Mouse (Mus musculus): ENCODE data around the gene Zfp941. TPM values are rescaled to one million over a fixed set of nuclear protein-coding genes. Genes with fewer than 3 reads are reported as not detected.

The Zfp941 gene
- polyA plus RNA-seq, 1 experiment from 2014 or later = 36.5 TPM

- 94% methylated on average over 4 of the region's 4 CpGs for WGBS
- Histone ChIP-seq H3K4me1 (peaks cover 11% of the 10 kb centered on the region), H3K4me2 (no peak overlapping the region), H3K9ac (no peak overlapping the region), H3K4me3 (no peak overlapping the region), H3K9me3 (no peaks in the 10 kb centered on the region), H3K27me3 (replicated peaks) (no peaks in the 10 kb centered on the region), H3K36me3 (replicated peaks) (peaks cover 17% of the 10 kb centered on the region), H3K27ac (no peak overlapping the region)
- ATAC-seq (replicated peaks) = no peak
Observed at GRCm38 (mm10) chr7:140851916-140852315, 29.9 kb upstream of the Zfp941 start.

GRCm38 (mm10) chr7:140848591-140848990 lies 26.6 kb upstream of the Zfp941 start:
- H3K4me3 ChIP-seq = no peak overlapping the region
- no peak overlapping the region for H3K9ac ChIP-seq
- H3K27me3 ChIP-seq (replicated peaks) = peaks cover 11% of the 10 kb centered on the region; the same call in 1 of the 2 replicates
- no peaks in the 10 kb centered on the region for H3K9me3 ChIP-seq
- no peak for ATAC-seq (replicated peaks)
- WGBS = 93% methylated on average over 10 of the region's 10 CpGs
- peaks cover 9% of the 10 kb centered on the region for H3K36me3 ChIP-seq (replicated peaks)
- no peak overlapping the region for H3K4me2 ChIP-seq
- no peaks in the 10 kb centered on the region for H3K4me1 ChIP-seq
- H3K27ac ChIP-seq = no peak overlapping the region

- Histone ChIP-seq H3K9ac (no peak within 1 kb of the TSS), H3K27ac (no peak within 1 kb of the TSS), H3K4me2 (no peak within 1 kb of the TSS), H3K4me3 (no peak within 1 kb of the TSS), H3K9me3 (no peaks in the 10 kb centered on the region), H3K27me3 (replicated peaks) (peaks cover 11% of the 10 kb centered on the region; the same call in 1 of the 2 replicates), H3K36me3 (replicated peaks) (peaks cover 3% of the 10 kb centered on the region; the same call in 1 of the 2 replicates), H3K4me1 (no peaks in the 10 kb centered on the region)
- 66% methylated on average over 11 of the region's 11 CpGs for WGBS
- no peak for ATAC-seq (replicated peaks)
Observed at GRCm38 (mm10) chr7:140847755-140848580, 26.0 kb upstream of the Zfp941 start, which contains the start of gene Odf3. Gene Odf3 (plus strand): TSS chr7:140847805.

- H3K4me3 ChIP-seq = no peak overlapping the region
- H3K9ac ChIP-seq = no peak overlapping the region
- peaks cover 15% of the 10 kb centered on the region for H3K27me3 ChIP-seq (replicated peaks)
- no peaks in the 10 kb centered on the region for H3K9me3 ChIP-seq
- H3K36me3 ChIP-seq (replicated peaks) = no peaks in the 10 kb centered on the region
- no peak overlapping the region for H3K4me2 ChIP-seq
- no peak overlapping the region for H3K27ac ChIP-seq
- no peak for ATAC-seq (replicated peaks)
- 86% methylated on average over 10 of the region's 10 CpGs for WGBS
- H3K4me1 ChIP-seq = no peaks in the 10 kb centered on the region
Observed at GRCm38 (mm10) chr7:140846676-140847075, 24.7 kb upstream of the Zfp941 start.

GRCm38 (mm10) chr7:140845683-140846082 lies 23.7 kb upstream of the Zfp941 start:
- no peaks in the 10 kb centered on the region for H3K36me3 ChIP-seq (replicated peaks)

GRCm38 (mm10) chr7:140844905-140845665 lies 23.1 kb upstream of the Zfp941 start, which contains the start of gene Scgb1c1:
Gene Scgb1c1 (plus strand): TSS chr7:140845547.
- no peaks in the 10 kb centered on the region for H3K4me1 ChIP-seq
- H3K4me3 ChIP-seq = no peak within 1 kb of the TSS
- no peak within 1 kb of the TSS for H3K9ac ChIP-seq
- WGBS = 33% methylated on average over 14 of the region's 14 CpGs
- no peaks in the 10 kb centered on the region for H3K36me3 ChIP-seq (replicated peaks)
- no peaks in the 10 kb centered on the region for H3K9me3 ChIP-seq
- peaks cover 20% of the 10 kb centered on the region for H3K27me3 ChIP-seq (replicated peaks)
- ATAC-seq (replicated peaks) = peak; percentile 84
- H3K27ac ChIP-seq = no peak within 1 kb of the TSS
- no peak within 1 kb of the TSS; the same call in 1 of the 2 replicates for H3K4me2 ChIP-seq

More at GRCm38 (mm10) chr7:140845683-140846082, 23.7 kb upstream of the Zfp941 start:
- Histone ChIP-seq H3K27me3 (replicated peaks) (peaks cover 20% of the 10 kb centered on the region), H3K4me3 (no peak overlapping the region), H3K9ac (no peak overlapping the region), H3K9me3 (no peaks in the 10 kb centered on the region), H3K27ac (no peak overlapping the region), H3K4me2 (no peak overlapping the region), H3K4me1 (no peaks in the 10 kb centered on the region)
- WGBS = 76% methylated on average over 4 of the region's 4 CpGs
- ATAC-seq (replicated peaks) = no peak

- H3K4me3 ChIP-seq = no peak overlapping the region
- H3K36me3 ChIP-seq (replicated peaks) = no peaks in the 10 kb centered on the region
- 77% methylated on average over 7 of the region's 7 CpGs for WGBS
- no peak for ATAC-seq (replicated peaks)
- H3K4me1 ChIP-seq = no peaks in the 10 kb centered on the region
- H3K4me2 ChIP-seq = no peak overlapping the region
- no peak overlapping the region for H3K9ac ChIP-seq
- H3K27ac ChIP-seq = no peak overlapping the region
- peaks cover 20% of the 10 kb centered on the region for H3K27me3 ChIP-seq (replicated peaks)
- H3K9me3 ChIP-seq = no peaks in the 10 kb centered on the region
Observed at GRCm38 (mm10) chr7:140843806-140844205, 21.8 kb upstream of the Zfp941 start.

GRCm38 (mm10) chr7:140840750-140841735 lies 19.1 kb upstream of the Zfp941 start:
- no peaks in the 10 kb centered on the region for H3K36me3 ChIP-seq (replicated peaks)
- H3K27me3 ChIP-seq (replicated peaks) = peaks cover 19% of the 10 kb centered on the region
- no peak overlapping the region for H3K4me3 ChIP-seq
- 39% methylated on average over 19 of the region's 19 CpGs for WGBS
- ATAC-seq (replicated peaks) = no peak
- no peak overlapping the region for H3K4me2 ChIP-seq
- no peak overlapping the region for H3K27ac ChIP-seq
- no peaks in the 10 kb centered on the region for H3K4me1 ChIP-seq
- no peak overlapping the region for H3K9ac ChIP-seq
- H3K9me3 ChIP-seq = no peaks in the 10 kb centered on the region

GRCm38 (mm10) chr7:140839556-140839955 lies 17.6 kb upstream of the Zfp941 start:
- H3K4me3 ChIP-seq = no peak overlapping the region
- ATAC-seq (replicated peaks) = no peak
- no peaks in the 10 kb centered on the region for H3K4me1 ChIP-seq
- peaks cover 16% of the 10 kb centered on the region for H3K27me3 ChIP-seq (replicated peaks)
- no peak overlapping the region for H3K27ac ChIP-seq
- no peak overlapping the region for H3K4me2 ChIP-seq
- no peaks in the 10 kb centered on the region for H3K9me3 ChIP-seq
- H3K9ac ChIP-seq = no peak overlapping the region
- 63% methylated on average over 5 of the region's 5 CpGs for WGBS
- H3K36me3 ChIP-seq (replicated peaks) = no peaks in the 10 kb centered on the region

- Histone ChIP-seq H3K27ac (no peak overlapping the region), H3K4me2 (no peak overlapping the region), H3K27me3 (replicated peaks) (0 out of 2 replicates have a peak, but pooled peaks cover 7% of the 10 kb centered on the region), H3K4me1 (no peaks in the 10 kb centered on the region), H3K4me3 (no peak overlapping the region), H3K36me3 (replicated peaks) (no peaks in the 10 kb centered on the region), H3K9me3 (no peaks in the 10 kb centered on the region), H3K9ac (no peak overlapping the region)
- 86% methylated on average over 9 of the region's 9 CpGs for WGBS
- no peak for ATAC-seq (replicated peaks)
Observed at GRCm38 (mm10) chr7:140836243-140837115, 14.5 kb upstream of the Zfp941 start.

- no peak for ATAC-seq (replicated peaks)
Observed at GRCm38 (mm10) chr7:140835758-140836087, 13.7 kb upstream of the Zfp941 start.

More at GRCm38 (mm10) chr7:140835758-140836087, 13.7 kb upstream of the Zfp941 start:
- no peaks in the 10 kb centered on the region for H3K36me3 ChIP-seq (replicated peaks)
- no peaks in the 10 kb centered on the region for H3K4me1 ChIP-seq
- H3K9me3 ChIP-seq = no peaks in the 10 kb centered on the region
- H3K27ac ChIP-seq = no peak overlapping the region
- 83% methylated on average over 2 of the region's 2 CpGs for WGBS
- H3K27me3 ChIP-seq (replicated peaks) = 0 out of 2 replicates have a peak, but pooled peaks cover 3% of the 10 kb centered on the region
- no peak overlapping the region for H3K4me2 ChIP-seq
- H3K9ac ChIP-seq = no peak overlapping the region
- no peak overlapping the region for H3K4me3 ChIP-seq
